Mouse (Mus musculus) embryo, embryonic 11 days (tissue): ENCODE measurements around the gene Pdzd2.
A peak's percentile ranks its signal among the peaks of the same experiment; 100 is the strongest.

Experiments
- DNase-seq: peaks from one replicate; pipeline ENCODE4 v3.0.0-alpha.2; 2015

The Pdzd2 gene

DNA sequence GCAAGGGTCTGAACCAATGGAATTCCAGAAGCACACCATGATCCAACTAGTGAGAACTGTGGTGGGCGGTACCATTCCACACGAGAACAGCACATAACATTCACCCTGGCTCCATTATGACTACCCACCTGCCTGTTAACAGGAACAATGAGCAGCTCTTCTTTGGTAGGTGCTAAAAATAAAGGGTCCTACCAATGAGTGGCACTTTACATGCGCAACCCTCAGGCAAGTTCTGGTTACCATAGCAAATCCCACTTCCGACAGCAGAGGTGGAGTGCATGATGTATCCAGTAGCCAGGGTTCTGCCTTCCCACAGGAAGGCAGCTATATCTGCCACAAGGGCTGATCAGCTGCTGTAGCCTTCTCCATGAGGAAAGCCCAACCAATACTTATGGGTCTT is 11.3 kb downstream of the Pdzd2 start:
- no peak for DNase-seq

DNA sequence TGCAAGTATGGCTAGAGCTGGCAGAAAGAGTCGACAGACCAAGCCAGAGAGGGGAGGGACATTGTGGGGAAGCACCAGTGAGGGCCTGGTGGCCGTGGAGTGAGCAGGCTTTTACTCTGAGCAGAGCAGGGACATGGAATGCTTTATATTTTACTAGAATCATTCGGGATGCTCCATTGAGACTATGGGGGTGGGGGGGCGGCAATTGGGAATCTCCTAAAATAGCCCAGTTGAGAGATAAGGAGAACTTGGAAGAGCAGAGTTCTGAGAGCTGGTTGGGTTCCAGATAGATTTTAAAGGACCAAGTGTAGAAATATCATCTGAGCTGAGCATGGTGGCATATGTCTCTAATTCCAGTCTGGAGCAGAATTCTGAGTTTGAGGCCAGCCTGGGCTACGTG is 14.5 kb downstream of the Pdzd2 start:
- no peak for DNase-seq

- DNase-seq = no peak
Measured at GRCm38 (mm10) chr15:12721684-12722500, 17.8 kb downstream of the Pdzd2 start.

DNA sequence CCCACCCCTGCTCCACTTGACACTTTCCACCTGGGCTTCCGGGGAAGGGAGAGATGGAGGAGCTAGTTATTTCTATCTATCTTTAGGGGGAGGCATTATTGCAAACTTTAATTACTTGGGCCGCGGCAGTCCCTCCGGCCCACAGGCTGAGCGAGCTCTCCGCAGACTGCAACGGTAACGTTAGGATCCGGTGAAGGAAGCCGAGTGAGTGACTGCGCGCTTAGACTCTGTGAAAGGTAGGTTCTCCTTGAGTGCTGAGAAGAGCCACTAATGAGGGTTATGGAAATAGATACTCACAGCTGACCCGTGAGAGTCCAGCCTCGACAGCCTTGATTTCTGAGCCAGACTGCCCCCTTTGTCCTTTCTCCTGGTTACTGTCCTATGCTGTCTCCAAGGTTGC is 20.9 kb downstream of the Pdzd2 start:
- no peak for DNase-seq

GRCm38 (mm10) chr15:12717410-12717809 is 22.3 kb downstream of the Pdzd2 start:
- no peak for DNase-seq

GRCm38 (mm10) chr15:12716881-12717280 is 22.8 kb downstream of the Pdzd2 start:
- DNase-seq = no peak

- DNase-seq = no peak
Measured at GRCm38 (mm10) chr15:12714322-12714721, 25.4 kb downstream of the Pdzd2 start.

DNA sequence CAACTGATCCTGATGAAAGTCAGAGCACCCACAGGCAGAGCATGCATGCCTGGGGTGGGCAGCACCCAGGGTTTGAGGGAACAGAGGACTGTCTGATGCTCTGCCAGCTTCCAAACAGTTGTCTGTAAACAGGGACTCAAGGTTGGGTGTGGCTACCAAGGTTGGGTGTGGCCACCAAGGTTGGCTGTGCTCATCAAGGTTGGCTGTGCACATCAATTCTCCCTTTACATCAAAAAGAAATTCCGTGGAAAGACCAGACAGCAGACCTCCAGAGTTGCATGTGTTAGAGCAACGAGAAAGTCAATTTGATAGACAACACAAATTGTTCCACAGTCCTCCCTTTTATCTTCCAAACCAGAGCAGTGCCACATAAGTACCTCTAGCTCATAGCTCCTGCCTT is 26.5 kb downstream of the Pdzd2 start:
- no peak for DNase-seq

DNA sequence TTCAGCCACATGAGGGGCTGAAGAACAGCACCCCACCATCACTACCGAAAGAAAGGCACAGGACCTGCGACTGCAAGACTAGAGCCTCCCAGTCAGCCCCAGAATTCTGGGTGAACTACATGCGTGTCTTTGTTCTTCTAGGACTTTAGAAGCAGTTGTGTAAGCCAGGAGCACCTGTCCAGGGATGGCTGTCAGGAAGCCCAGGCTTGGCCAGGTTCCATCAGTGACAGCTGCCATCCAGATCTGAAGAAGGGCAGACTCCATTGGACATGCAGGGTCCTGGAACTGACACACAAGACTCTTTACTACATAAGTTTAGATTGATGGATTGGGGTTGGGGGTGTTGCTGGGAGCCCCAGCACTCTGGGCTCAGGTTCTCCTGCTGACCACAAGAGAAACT is 29.7 kb downstream of the Pdzd2 start:
- DNase-seq = no peak

- no peak for DNase-seq
Measured at GRCm38 (mm10) chr15:12708297-12708696, 31.4 kb downstream of the Pdzd2 start.

GRCm38 (mm10) chr15:12706902-12707301 is 32.8 kb downstream of the Pdzd2 start:
- no peak for DNase-seq

- peak; percentile 18 for DNase-seq
Measured at GRCm38 (mm10) chr15:12700367-12700766, 39.4 kb downstream of the Pdzd2 start.

DNA sequence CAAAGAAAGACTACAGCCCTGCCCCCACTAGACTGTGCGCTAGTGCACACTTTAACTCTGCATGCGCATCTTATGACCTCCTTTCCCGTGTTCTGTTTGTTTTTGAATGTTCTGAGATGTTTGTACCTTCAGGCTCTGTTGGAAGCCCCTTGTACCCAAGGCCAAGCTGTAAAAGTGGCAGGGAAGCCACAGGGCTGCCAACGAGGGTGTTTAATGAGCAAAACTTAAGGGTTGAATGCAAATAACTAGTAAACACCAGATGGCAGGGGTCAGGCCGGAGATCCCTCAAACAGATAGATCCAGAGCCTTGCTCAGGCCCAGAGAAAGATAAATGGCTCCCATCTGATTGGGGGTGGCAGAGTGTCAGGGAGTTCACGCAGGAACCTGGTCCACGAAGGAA is 42.0 kb downstream of the Pdzd2 start:
- peak; percentile 30 for DNase-seq

DNA sequence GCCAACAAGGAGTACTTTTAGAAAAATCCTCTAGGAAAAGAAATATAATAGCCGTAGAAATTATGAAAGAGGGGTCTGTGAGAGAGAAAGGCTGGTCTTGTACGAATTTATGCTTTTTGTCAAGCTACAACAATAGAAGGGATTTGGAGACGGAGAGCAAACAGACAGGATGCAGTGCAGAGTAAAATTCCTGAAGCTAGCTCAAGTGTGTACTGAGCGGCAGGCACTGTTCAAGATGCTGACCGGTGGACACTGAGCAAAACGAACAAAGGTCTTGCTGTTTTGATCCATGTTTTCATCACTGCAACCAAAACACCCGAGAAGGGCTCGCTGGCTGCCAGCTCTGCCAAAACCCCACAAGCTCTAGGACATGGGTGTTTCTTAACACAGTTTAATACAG is 42.8 kb downstream of the Pdzd2 start:
- peak; percentile 23 for DNase-seq

- no peak for DNase-seq
Measured at GRCm38 (mm10) chr15:12689716-12690381, 49.9 kb downstream of the Pdzd2 start.

GRCm38 (mm10) chr15:12682549-12682948 is 57.2 kb downstream of the Pdzd2 start:
- no peak for DNase-seq

GRCm38 (mm10) chr15:12681891-12682290 is 57.8 kb downstream of the Pdzd2 start:
- DNase-seq = no peak

DNA sequence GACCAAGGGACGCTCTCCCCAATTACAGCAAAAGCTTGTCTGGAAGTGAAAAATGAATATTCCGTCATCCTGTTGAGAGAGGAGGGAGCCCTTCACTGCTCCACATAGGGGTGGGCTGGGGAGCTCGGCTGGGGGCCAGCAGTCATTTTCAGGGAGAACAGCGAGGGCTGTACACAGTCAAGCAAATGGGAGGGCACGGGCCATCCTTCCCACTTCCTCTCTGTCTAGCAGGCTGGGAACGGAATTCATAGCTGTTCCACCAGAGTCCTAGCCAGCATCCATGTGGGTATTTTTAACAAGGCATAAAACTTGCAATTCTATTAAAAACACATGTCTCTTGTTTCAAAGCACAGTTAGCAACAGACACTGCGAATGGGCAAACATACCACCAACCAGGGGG is 59.0 kb downstream of the Pdzd2 start:
- DNase-seq = peak; percentile 52

DNA sequence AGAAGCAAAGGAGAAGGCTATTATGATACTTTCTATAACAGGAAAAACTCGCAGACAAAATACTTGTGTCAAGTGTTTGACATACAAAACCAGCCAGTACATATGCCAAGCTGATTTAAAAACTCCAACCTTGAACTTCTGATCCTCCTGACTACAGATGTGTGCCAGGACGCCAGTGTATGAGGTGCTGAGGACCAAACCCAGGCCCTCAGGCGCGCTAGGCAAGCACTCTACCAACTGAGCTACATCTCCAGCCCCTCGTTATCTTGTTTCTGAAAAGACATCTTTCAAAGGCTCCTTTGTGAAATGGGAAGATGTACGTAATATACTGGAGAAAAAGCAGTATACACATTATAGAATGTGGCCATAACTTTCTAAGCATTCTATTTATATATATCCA is 59.7 kb downstream of the Pdzd2 start:
- no peak for DNase-seq

GRCm38 (mm10) chr15:12678540-12679112 is 61.1 kb downstream of the Pdzd2 start:
- DNase-seq = no peak

GRCm38 (mm10) chr15:12675366-12675765 is 64.4 kb downstream of the Pdzd2 start:
- no peak for DNase-seq

GRCm38 (mm10) chr15:12674026-12674425 is 65.7 kb downstream of the Pdzd2 start:
- DNase-seq = no peak

DNA sequence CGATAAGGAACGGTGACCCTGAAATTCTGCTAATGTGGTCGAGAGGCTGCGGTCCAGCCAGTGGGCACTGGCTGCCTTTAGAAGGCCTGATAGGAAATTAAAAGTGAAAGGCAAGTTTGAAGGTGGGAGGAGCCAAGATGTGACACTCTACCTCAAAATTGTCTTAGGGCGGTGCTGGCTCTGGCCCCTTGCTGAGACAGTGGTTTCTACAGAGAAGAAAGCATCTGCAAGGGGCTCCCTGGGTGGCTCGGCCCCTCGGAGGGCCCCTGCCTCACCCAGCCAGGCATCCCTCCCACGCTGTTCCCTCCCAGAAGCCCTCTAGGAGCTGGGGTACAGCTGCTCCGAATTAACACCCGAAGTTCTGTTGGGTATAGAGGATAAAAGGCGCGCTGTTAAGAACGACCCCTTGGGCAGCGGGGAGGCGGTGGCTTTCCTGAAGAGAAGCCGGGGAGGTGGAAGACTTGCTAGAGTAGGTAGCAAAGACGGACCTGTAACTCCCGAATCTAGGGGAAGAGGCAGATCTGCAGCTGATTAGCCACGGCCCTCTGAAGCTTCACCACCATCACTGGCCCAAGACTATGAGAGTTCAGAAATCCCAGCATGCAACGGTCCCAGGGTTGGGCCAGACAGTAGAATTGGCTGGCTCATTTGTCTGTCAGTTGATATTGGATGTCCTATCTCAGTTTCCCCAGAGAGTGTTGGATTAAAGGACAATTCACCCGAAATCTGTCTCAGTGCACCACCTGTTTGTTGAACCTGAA is 71.8 kb downstream of the Pdzd2 start:
- DNase-seq = peak; percentile 51
